ENCODE assay signal across 8 mouse cellular contexts in the genomic region with DNA sequence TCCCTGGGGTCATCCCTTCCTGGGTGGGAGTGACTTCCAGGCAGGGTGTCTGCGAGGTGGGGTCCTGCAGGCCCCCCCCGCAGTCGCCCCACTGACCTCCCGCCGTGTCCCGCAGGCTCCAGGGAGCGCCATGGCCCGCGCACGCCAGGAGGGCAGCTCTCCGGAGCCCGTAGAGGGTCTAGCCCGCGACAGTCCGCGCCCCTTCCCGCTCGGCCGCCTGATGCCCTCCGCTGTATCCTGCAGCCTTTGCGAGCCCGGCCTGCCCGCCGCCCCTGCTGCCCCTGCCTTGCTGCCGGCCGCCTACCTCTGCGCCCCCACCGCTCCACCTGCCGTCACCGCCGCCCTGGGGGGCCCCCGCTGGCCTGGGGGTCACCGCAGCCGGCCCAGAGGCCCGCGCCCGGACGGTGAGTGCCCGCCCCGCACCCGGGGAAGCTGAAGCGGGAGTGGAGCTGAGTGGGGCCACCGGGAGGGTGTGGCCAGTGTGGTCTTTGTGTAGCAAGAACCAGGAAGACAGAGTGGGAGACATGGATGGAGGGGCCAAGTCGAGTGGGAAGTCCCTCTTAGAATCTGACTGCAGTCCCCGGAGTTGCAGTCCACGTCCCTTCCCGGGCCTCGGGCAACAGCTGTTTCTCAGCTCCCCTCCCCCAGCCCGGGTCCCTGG. TPM values are rescaled to one million over a fixed set of nuclear protein-coding genes. Genes with fewer than 3 reads are reported as not detected.
DNase-seq lines count a peak whose midpoint lies in the region; ATAC-seq lines count a peak whose summit lies in the region.

No protein-coding gene starts in this region.

- H3K4me1 ChIP-seq in embryonic facial prominence, embryonic 13.5 days, result peaks cover 55% of the 10 kb centered on the region
- peaks cover 63% of the 10 kb centered on the region for H3K4me1 ChIP-seq in heart, embryonic 15.5 days (replicated peaks)
- peaks cover 44% of the 10 kb centered on the region for H3K4me1 ChIP-seq in midbrain, embryonic 11.5 days (ENCODE audit: control insufficient read depth, insufficient read depth, low read length)

- peak overlapping the region; percentile 80 for H3K9ac ChIP-seq in embryonic facial prominence, embryonic 13.5 days
- H3K9ac ChIP-seq in heart, embryonic 15.5 days, result peak overlapping the region; percentile 97
- H3K9ac ChIP-seq in midbrain, embryonic 11.5 days (ENCODE audit: low read length), result peak overlapping the region; percentile 85

- H3K4me2 ChIP-seq in embryonic facial prominence, embryonic 13.5 days, result peak overlapping the region; percentile 99
- H3K4me2 ChIP-seq in heart, embryonic 15.5 days, result peak overlapping the region; percentile 87
- peak overlapping the region; percentile 98 for H3K4me2 ChIP-seq in midbrain, embryonic 11.5 days

- peak; percentile 30 for DNase-seq in thymus, postnatal 14 days
- DNase-seq in thymus, postnatal 10 days (ENCODE audit: low spot score in 2 of 2), result no peak
- peak; percentile 63 to 73 for DNase-seq in kidney, postnatal 4 days
- peak; percentile 96 for DNase-seq in midbrain, embryonic 11.5 days (ENCODE audit: low spot score, missing footprints)
- peak; percentile 64 for DNase-seq in testis, postnatal 10 days (ENCODE audit: low spot score)
- no peak for DNase-seq in right cerebral cortex, adult 2 months (ENCODE audit: low spot score in 2 of 2)

- peaks cover 35% of the 10 kb centered on the region for H3K27me3 ChIP-seq in embryonic facial prominence, embryonic 13.5 days
- H3K27me3 ChIP-seq in heart, embryonic 15.5 days, result no peaks in the 10 kb centered on the region
- peaks cover 2% of the 10 kb centered on the region; the same call in 1 of the 2 replicates for H3K27me3 ChIP-seq in midbrain, embryonic 11.5 days (ENCODE audit: control insufficient read depth, insufficient read depth, low read length)

- WGBS in embryonic facial prominence, embryonic 13.5 days, result 0% methylated on average over 47 of the region's 49 CpGs
- WGBS in heart, embryonic 15.5 days, result 1% methylated on average over 49 of the region's 49 CpGs
- 1% methylated on average over 48 of the region's 49 CpGs for WGBS in midbrain, embryonic 11.5 days

- H3K9me3 ChIP-seq in embryonic facial prominence, embryonic 13.5 days, result no peaks in the 10 kb centered on the region
- H3K9me3 ChIP-seq in heart, embryonic 15.5 days (replicated peaks), result no peaks in the 10 kb centered on the region
- no peaks in the 10 kb centered on the region for H3K9me3 ChIP-seq in midbrain, embryonic 11.5 days (ENCODE audit: control insufficient read depth, low read length)

- no peaks in the 10 kb centered on the region for H3K36me3 ChIP-seq in embryonic facial prominence, embryonic 13.5 days
- H3K36me3 ChIP-seq in heart, embryonic 15.5 days, result peaks cover 7% of the 10 kb centered on the region; the same call in 1 of the 2 replicates
- no peaks in the 10 kb centered on the region for H3K36me3 ChIP-seq in midbrain, embryonic 11.5 days (ENCODE audit: control insufficient read depth, insufficient read depth, low read length)

- peak overlapping the region; percentile 68 for H3K4me3 ChIP-seq in embryonic facial prominence, embryonic 13.5 days
- peak overlapping the region; percentile 95 for H3K4me3 ChIP-seq in heart, embryonic 15.5 days
- H3K4me3 ChIP-seq in midbrain, embryonic 11.5 days (ENCODE audit: low read depth, low read length), result peak overlapping the region; percentile 63

- no peak for ATAC-seq in embryonic facial prominence, embryonic 13.5 days (ENCODE audit: insufficient number of reproducible peaks, insufficient read depth, low FRiP score, low TSS enrichment, low read depth)
- peak; percentile 11; the same call in 1 of the 2 replicates for ATAC-seq in heart, embryonic 15.5 days (replicated peaks; ENCODE audit: insufficient number of reproducible peaks, insufficient read depth, low FRiP score, low read depth)
- peak; percentile 33 for ATAC-seq in midbrain, embryonic 11.5 days (ENCODE audit: low FRiP score)

- peak overlapping the region; percentile 91 for H3K27ac ChIP-seq in embryonic facial prominence, embryonic 13.5 days
- peak overlapping the region; percentile 99 for H3K27ac ChIP-seq in heart, embryonic 15.5 days
- peak overlapping the region; percentile 83 for H3K27ac ChIP-seq in midbrain, embryonic 11.5 days (ENCODE audit: low read depth, low read length)

RNA-seq across cellular contexts. Expression of a gene that starts 3.9 kb away (rescaled TPM):
- 4.8 and 5.2 TPM in 2 replicates for polyA plus RNA-seq in embryonic facial prominence, embryonic 13.5 days (2015; fragmentation: Nextera tagmentation; extraction: Ambion mirVana)
- 6.6 and 6.9 TPM in 2 replicates for polyA plus RNA-seq in heart, embryonic 15.5 days (2015; fragmentation: Nextera tagmentation; extraction: Ambion mirVana)
- polyA plus RNA-seq in midbrain, embryonic 11.5 days (2014; fragmentation: Nextera tagmentation; extraction: Ambion mirVana), result 6.3 and 8.3 TPM in 2 replicates

RNA-seq across cellular contexts. Expression of a gene that starts 25.5 kb away (rescaled TPM):
- polyA plus RNA-seq in embryonic facial prominence, embryonic 13.5 days (2015; fragmentation: Nextera tagmentation; extraction: Ambion mirVana), result 31.0 and 32.9 TPM in 2 replicates
- polyA plus RNA-seq in heart, embryonic 15.5 days (2015; fragmentation: Nextera tagmentation; extraction: Ambion mirVana), result 14.4 and 18.3 TPM in 2 replicates
- polyA plus RNA-seq in midbrain, embryonic 11.5 days (2014; fragmentation: Nextera tagmentation; extraction: Ambion mirVana), result 17.9 and 20.2 TPM in 2 replicates

RNA-seq across cellular contexts. Expression of a gene that starts 38.7 kb away (rescaled TPM):
- 23.9 and 24.3 TPM in 2 replicates for polyA plus RNA-seq in embryonic facial prominence, embryonic 13.5 days (2015; fragmentation: Nextera tagmentation; extraction: Ambion mirVana)
- polyA plus RNA-seq in heart, embryonic 15.5 days (2015; fragmentation: Nextera tagmentation; extraction: Ambion mirVana), result 8.8 and 11.1 TPM in 2 replicates
- 9.8 and 10.3 TPM in 2 replicates for polyA plus RNA-seq in midbrain, embryonic 11.5 days (2014; fragmentation: Nextera tagmentation; extraction: Ambion mirVana)

RNA-seq across cellular contexts. Expression of a gene that starts 52.8 kb away (rescaled TPM):
- 1.4 and 1.5 TPM in 2 replicates for polyA plus RNA-seq in embryonic facial prominence, embryonic 13.5 days (2015; fragmentation: Nextera tagmentation; extraction: Ambion mirVana)
- 2.0 and 4.1 TPM in 2 replicates for polyA plus RNA-seq in heart, embryonic 15.5 days (2015; fragmentation: Nextera tagmentation; extraction: Ambion mirVana)
- 1.3 TPM in 2 replicates for polyA plus RNA-seq in midbrain, embryonic 11.5 days (2014; fragmentation: Nextera tagmentation; extraction: Ambion mirVana)

Comparison
In these comparisons a context has a peak if more than half of its experiments do, and no peak if none do; other contexts are left out.
1. DNase-seq: peak in thymus, postnatal 14 days (single experiment), kidney, postnatal 4 days (2 of 2), midbrain, embryonic 11.5 days (single experiment) and testis, postnatal 10 days (single experiment); none in thymus, postnatal 10 days (0 of 2) and right cerebral cortex, adult 2 months (0 of 2).
2. Peak in every context shown above with its lines, with median percentiles within 50 percentile points of each other: H3K27ac ChIP-seq, H3K4me2 ChIP-seq, H3K4me3 ChIP-seq and H3K9ac ChIP-seq.